Mouse (Mus musculus) forebrain, postnatal 0 days (tissue): Measurements from ENCODE around the gene Gab1. TPM values are rescaled to one million over a fixed set of nuclear protein-coding genes. Genes with fewer than 3 reads are reported as not detected.

ENCODE experiments used
- ATAC-seq: fragments of 200-750 bp; cut with Nextera tagmentation; 2 replicates; pipeline ENCODE4 v1.8.0; 2017; ENCODE audit warnings: mild to moderate bottlenecking, moderate library complexity
- DNase-seq: peaks from one replicate; pipeline ENCODE4 v3.0.0-alpha.2; 2015
- H3K27ac ChIP-seq: fragments of 300-500 bp; sonication (generic); 2 replicates; pipeline ENCODE4 v1.5.1; 2014; ENCODE audit warnings: low read depth, mild to moderate bottlenecking, antibody characterized with exemption, low read length, moderate library complexity, mixed read lengths
- H3K27me3 ChIP-seq: fragments of 300-500 bp; sonication (generic); 2 replicates; pipeline ENCODE4 v1.6.1; 2014; ENCODE audit warnings: mild to moderate bottlenecking, low read length, mixed read lengths; ENCODE audit not compliant: insufficient read depth
- H3K36me3 ChIP-seq: fragments of 300-500 bp; sonication (generic); 2 replicates; pipeline ENCODE4 v1.6.1; 2014; ENCODE audit warnings: mild to moderate bottlenecking, moderate library complexity; ENCODE audit not compliant: insufficient read depth
- H3K4me1 ChIP-seq: fragments of 300-500 bp; sonication (generic); 2 replicates; pipeline ENCODE4 v1.6.1; 2014; ENCODE audit warnings: antibody characterized with exemption; ENCODE audit not compliant: insufficient read depth
- H3K4me2 ChIP-seq: fragments of 300-500 bp; sonication (generic); 2 replicates; pipeline ENCODE4 v1.6.1; 2014; ENCODE audit warnings: low read depth, mild to moderate bottlenecking, moderate library complexity
- H3K4me3 ChIP-seq: fragments of 300-500 bp; sonication (generic); 2 replicates; pipeline ENCODE4 v1.5.1; 2014; ENCODE audit warnings: low read depth, low read length, mixed read lengths
- H3K9ac ChIP-seq: fragments of 300-500 bp; sonication (generic); 2 replicates; pipeline ENCODE4 v1.6.1; 2014; ENCODE audit warnings: mild to moderate bottlenecking
- H3K9me3 ChIP-seq: fragments of 300-500 bp; sonication (generic); 2 replicates; pipeline ENCODE4 v1.6.1; 2016; ENCODE audit warnings: low read length
- CTCF ChIP-seq: sonication (generic); IDR thresholded peaks from 2 replicates; pipeline ENCODE4 v1.5.1; 2016; ENCODE audit warnings: antibody characterized with exemption, control low read depth, low read depth
- WGBS: fragments of 180-500 bp; shearing (Covaris S2); extraction: QIAGEN DNeasy Blood & Tissue Kit; methylation state at CpG from one replicate; pipeline ENCODE4 v1.1.7; 2014; 5-methylcytosine and 5-hydroxymethylcytosine counted together
- polyA plus RNA-seq: library from polyadenylated mRNA; unstranded; fragments of >200 nt; fragmentation: Nextera tagmentation; extraction: Ambion mirVana; gene quantifications from 2 replicates; pipeline ENCODE4 v1.2.1, GENCODE M21; 2015
- total RNA-seq: library from RNA; depleted of rRNA; stranded (reverse); fragments of >200 nt; gene quantifications from 2 replicates; pipeline ENCODE4 v1.2.3, GENCODE M21; 2014

The Gab1 gene
- total and polyA plus RNA-seq, 2 experiments from 2014 or later, result 9.8 to 15.7 TPM

GRCm38 (mm10) chr8:80916463-80917235 is 36.3 kb upstream of the Gab1 start:
- ATAC-seq, result no peak
- TF ChIP-seq CTCF, result no peak
- H3K9ac ChIP-seq, result no peak overlapping the region

GRCm38 (mm10) chr8:80913016-80913748 is 32.9 kb upstream of the Gab1 start:
- 80% methylated on average over 1 of the region's 1 CpGs for WGBS
- H3K9ac ChIP-seq, result no peak overlapping the region
- peak; percentile 88 for ATAC-seq
- H3K4me2 ChIP-seq, result no peak overlapping the region
- H3K9me3 ChIP-seq, result no peaks in the 10 kb centered on the region
- no peaks in the 10 kb centered on the region for H3K27me3 ChIP-seq
- no peaks in the 10 kb centered on the region for H3K4me1 ChIP-seq
- H3K4me3 ChIP-seq, result no peak overlapping the region
- peak; percentile 54 for DNase-seq
- TF ChIP-seq CTCF, result no peak
- H3K27ac ChIP-seq, result no peak overlapping the region
- no peaks in the 10 kb centered on the region for H3K36me3 ChIP-seq

More at GRCm38 (mm10) chr8:80916463-80917235, 36.3 kb upstream of the Gab1 start:
- DNase-seq, result no peak
- Histone ChIP-seq H3K4me1 (no peaks in the 10 kb centered on the region), H3K4me2 (no peak overlapping the region), H3K4me3 (no peak overlapping the region), H3K36me3 (no peaks in the 10 kb centered on the region), H3K27me3 (no peaks in the 10 kb centered on the region), H3K27ac (no peak overlapping the region), H3K9me3 (no peaks in the 10 kb centered on the region)
- 84% methylated on average over 11 of the region's 11 CpGs for WGBS

GRCm38 (mm10) chr8:80911400-80911799 is 31.1 kb upstream of the Gab1 start:
- Histone ChIP-seq H3K9me3 (no peaks in the 10 kb centered on the region), H3K27me3 (no peaks in the 10 kb centered on the region), H3K9ac (no peak overlapping the region), H3K36me3 (no peaks in the 10 kb centered on the region), H3K27ac (no peak overlapping the region), H3K4me1 (no peaks in the 10 kb centered on the region), H3K4me2 (no peak overlapping the region), H3K4me3 (no peak overlapping the region)
- no peak for TF ChIP-seq CTCF
- ATAC-seq (no peak), DNase-seq (no peak)
- WGBS, result 76% methylated on average over 5 of the region's 5 CpGs

- no peak overlapping the region for H3K4me3 ChIP-seq
- H3K9me3 ChIP-seq, result no peaks in the 10 kb centered on the region
- no peak overlapping the region for H3K27ac ChIP-seq
- no peak overlapping the region for H3K9ac ChIP-seq
- no peaks in the 10 kb centered on the region for H3K36me3 ChIP-seq
- ATAC-seq (no peak), DNase-seq (no peak)
- H3K4me2 ChIP-seq, result no peak overlapping the region
- H3K27me3 ChIP-seq, result no peaks in the 10 kb centered on the region
- H3K4me1 ChIP-seq, result no peaks in the 10 kb centered on the region
- TF ChIP-seq CTCF, result no peak
- 67% methylated on average over 6 of the region's 6 CpGs for WGBS
Observed at GRCm38 (mm10) chr8:80908262-80908907, 28.1 kb upstream of the Gab1 start.

- Histone ChIP-seq H3K36me3 (no peaks in the 10 kb centered on the region), H3K27ac (no peak overlapping the region), H3K27me3 (no peaks in the 10 kb centered on the region), H3K9me3 (no peaks in the 10 kb centered on the region), H3K4me2 (no peak overlapping the region), H3K4me1 (no peaks in the 10 kb centered on the region), H3K9ac (no peak overlapping the region), H3K4me3 (no peak overlapping the region)
- WGBS, result 76% methylated on average over 9 of the region's 9 CpGs
- no peak for TF ChIP-seq CTCF
- DNase-seq (no peak), ATAC-seq (no peak)
Observed at GRCm38 (mm10) chr8:80902354-80902753, 22.0 kb upstream of the Gab1 start.

GRCm38 (mm10) chr8:80899364-80899763 is 19.0 kb upstream of the Gab1 start:
- Histone ChIP-seq H3K9ac (no peak overlapping the region), H3K4me2 (no peak overlapping the region), H3K27ac (no peak overlapping the region), H3K27me3 (no peaks in the 10 kb centered on the region), H3K36me3 (no peaks in the 10 kb centered on the region), H3K4me3 (no peak overlapping the region), H3K4me1 (no peaks in the 10 kb centered on the region), H3K9me3 (no peaks in the 10 kb centered on the region)
- ATAC-seq (no peak), DNase-seq (no peak)
- TF ChIP-seq CTCF, result no peak

- Histone ChIP-seq H3K9ac (no peak overlapping the region), H3K4me1 (no peaks in the 10 kb centered on the region), H3K27ac (no peak overlapping the region), H3K36me3 (no peaks in the 10 kb centered on the region), H3K27me3 (no peaks in the 10 kb centered on the region), H3K9me3 (no peaks in the 10 kb centered on the region), H3K4me2 (no peak overlapping the region), H3K4me3 (no peak overlapping the region)
- no peak for ATAC-seq
- no peak for DNase-seq
- WGBS, result 77% methylated on average over 5 of the region's 5 CpGs
- no peak for TF ChIP-seq CTCF
Observed at GRCm38 (mm10) chr8:80896026-80896425, 15.7 kb upstream of the Gab1 start.
